Comparison of ENCODE assay signal across 16 mouse cellular contexts in genomic region chr8:94317249-94317648, GRCm38 (mm10). TPM values are rescaled to one million over a fixed set of nuclear protein-coding genes. Genes with fewer than 3 reads are reported as not detected.
"Had no signal": no experiment of that assay in that cellular context is flagged by ENCODE, and none has a peak within 500 bp of the region (broad histone marks: within the 10 kb centered on the region; RNA-seq: fewer than 3 reads in every experiment).

No protein-coding gene starts in this region.

- H3K4me1 ChIP-seq: liver, embryonic 15.5 days; midbrain, embryonic 15.5 days; neural tube, embryonic 12.5 days had no signal

- H3K4me3 ChIP-seq: left cerebral cortex, adult 2 months; limb, embryonic 10.5 days; liver, embryonic 15.5 days; megakaryocyte, embryonic 14.5 days; midbrain, embryonic 15.5 days; neural tube, embryonic 12.5 days had no signal

- DNase-seq: kidney, postnatal 25 days; lung, adult 2 months; lung, postnatal 10 days; retina, postnatal 1 day; right cerebral cortex, postnatal 4 days; thymus, postnatal 4 days had no signal

- ATAC-seq: midbrain, embryonic 15.5 days had no signal

- H3K27ac ChIP-seq: left cerebral cortex, adult 2 months; limb, embryonic 10.5 days; liver, embryonic 15.5 days; macrophage; midbrain, embryonic 15.5 days; neural tube, embryonic 12.5 days had no signal

- H3K27me3 ChIP-seq: liver, embryonic 15.5 days; megakaryocyte, embryonic 14.5 days; midbrain, embryonic 15.5 days; neural tube, embryonic 12.5 days had no signal

- H3K4me2 ChIP-seq: liver, embryonic 11.5 days; liver, embryonic 15.5 days; midbrain, embryonic 11.5 days; midbrain, embryonic 15.5 days; neural tube, embryonic 12.5 days had no signal

- H3K9me3 ChIP-seq: limb, embryonic 10.5 days; liver, embryonic 15.5 days; megakaryocyte, embryonic 14.5 days; midbrain, embryonic 15.5 days; neural tube, embryonic 12.5 days had no signal

- H3K9ac ChIP-seq: liver, embryonic 15.5 days; midbrain, embryonic 15.5 days; neural tube, embryonic 12.5 days had no signal

RNA-seq across cellular contexts. Expression of gene Slc12a3, which starts 11.8 kb away (rescaled TPM):
- total RNA-seq: monocyte, adult 5-6 weeks had no signal
- polyA plus RNA-seq: limb, embryonic 10.5 days; liver, embryonic 11.5 days; macrophage; midbrain, embryonic 11.5 days had no signal
